Comparison of ENCODE assay signal across 8 mouse cellular contexts in the genomic region with DNA sequence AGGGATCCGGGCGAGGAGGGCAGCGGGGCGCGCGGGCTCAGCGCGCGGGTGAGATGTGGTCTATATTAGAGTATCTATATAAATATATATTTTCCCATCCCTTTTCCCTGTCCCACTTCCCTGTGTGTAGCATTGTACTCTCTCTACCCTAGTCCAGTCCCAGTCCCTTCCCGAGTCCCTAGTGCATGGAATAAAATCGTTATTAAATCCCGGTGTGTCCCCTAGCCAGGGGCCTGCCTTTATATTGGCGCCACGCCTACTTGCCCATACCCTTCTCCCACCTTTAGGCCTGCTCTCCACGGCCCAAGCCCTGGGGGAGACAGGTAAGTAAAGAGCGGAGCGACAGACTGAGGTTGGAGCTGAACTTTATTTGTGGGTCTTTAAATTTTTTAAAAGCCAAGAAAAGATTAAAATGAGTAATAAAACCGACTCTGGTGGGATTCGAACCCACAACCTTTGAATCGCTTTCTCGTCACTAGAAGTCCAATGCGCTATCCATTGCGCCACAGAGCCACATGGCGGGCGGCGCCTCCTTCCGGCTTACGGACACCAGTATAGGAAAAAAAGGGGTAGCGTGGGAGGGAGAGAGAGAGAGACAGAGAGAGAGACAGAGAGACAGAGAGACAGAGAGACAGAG. TPM values are rescaled to one million over a fixed set of nuclear protein-coding genes. Genes with fewer than 3 reads are reported as not detected.
A peak's percentile ranks its signal among the peaks of the same experiment; 100 is the strongest.
DNase-seq lines count a peak whose midpoint lies in the region; ATAC-seq and TF ChIP-seq lines count a peak whose summit lies in the region.

No protein-coding gene starts in this region.

- TF ChIP-seq CTCF in liver, embryonic 14.5 days (IDR thresholded peaks at IDR 0.05; ENCODE audit: low read depth): peak; percentile 51
- no peak for TF ChIP-seq CTCF in testis, adult 2 months (IDR thresholded peaks at IDR 0.05; ENCODE audit: control insufficient read depth, insufficient read depth, insufficient replicate concordance, low read depth, low read length)

- peak overlapping the region; percentile 93 for H3K27ac ChIP-seq in heart, embryonic 16.5 days (ENCODE audit: low read length)
- H3K27ac ChIP-seq in liver, embryonic 14.5 days: no peak overlapping the region
- H3K27ac ChIP-seq in neural tube, embryonic 13.5 days (replicated peaks): peak overlapping the region; percentile 72
- no peak overlapping the region; the same call in 1 of the 2 replicates for H3K27ac ChIP-seq in testis, adult 2 months (ENCODE audit: control insufficient read depth, insufficient read depth, low read depth, low read length)

- H3K4me1 ChIP-seq in heart, embryonic 16.5 days (ENCODE audit: control insufficient read depth, insufficient read depth, low read length): peaks cover 35% of the 10 kb centered on the region
- H3K4me1 ChIP-seq in liver, embryonic 14.5 days (replicated peaks; ENCODE audit: control insufficient read depth in 2 of 2, insufficient read depth in 2 of 2, low read length in 1 of 2): peaks cover 12 to 20% of the 10 kb centered on the region in 2 experiments
- peaks cover 47% of the 10 kb centered on the region for H3K4me1 ChIP-seq in neural tube, embryonic 13.5 days (replicated peaks)
- peaks cover 45% of the 10 kb centered on the region for H3K4me1 ChIP-seq in testis, adult 2 months (ENCODE audit: control insufficient read depth, insufficient read depth, low read length)

- peak overlapping the region; percentile 72 for H3K4me3 ChIP-seq in heart, embryonic 16.5 days (ENCODE audit: low read length)
- H3K4me3 ChIP-seq in liver, embryonic 14.5 days (ENCODE audit: insufficient read depth in 1 of 2, low read depth in 2 of 2, low read length in 2 of 2): peak overlapping the region; percentile 75 to 77
- H3K4me3 ChIP-seq in neural tube, embryonic 13.5 days: peak overlapping the region; percentile 84
- H3K4me3 ChIP-seq in testis, adult 2 months (ENCODE audit: control insufficient read depth, low read depth, low read length): peak overlapping the region; percentile 90

- ATAC-seq in erythroid progenitor cell, adult 5-6 weeks (replicated peaks; ENCODE audit: low FRiP score, poor library complexity, severe bottlenecking): peak; percentile 48; the same call in 1 of the 2 replicates
- ATAC-seq in heart, embryonic 16.5 days (replicated peaks; ENCODE audit: extremely low read depth, insufficient read depth, low FRiP score): peak; percentile 0; the same call in 1 of the 2 replicates
- peak; percentile 27 for ATAC-seq in liver, embryonic 14.5 days (ENCODE audit: insufficient read depth)
- ATAC-seq in neural tube, embryonic 13.5 days (ENCODE audit: low read depth): peak; percentile 4; the same call in 1 of the 2 replicates

- H3K9ac ChIP-seq in heart, embryonic 16.5 days (ENCODE audit: low read length): peak overlapping the region; percentile 81
- H3K9ac ChIP-seq in liver, embryonic 14.5 days (replicated peaks): peak overlapping the region; percentile 53
- H3K9ac ChIP-seq in neural tube, embryonic 13.5 days: peak overlapping the region; percentile 80

- TF ChIP-seq EP300 in liver, embryonic 14.5 days (IDR thresholded peaks at IDR 0.05; ENCODE audit: low read depth): 0 out of 2 replicates have a peak, but pooled peaks have one; percentile 15

- peak; percentile 91 for DNase-seq in CD4-positive helper T cell, adult 2 months (ENCODE audit: low read depth, low spot score)
- peak; percentile 95 for DNase-seq in brain, adult 2 months (ENCODE audit: low read depth, low spot score)
- peak; percentile 90 to 91 for DNase-seq in kidney, postnatal 36 days
- peak; percentile 75 to 84 (median 80) for DNase-seq in liver, embryonic 14.5 days (ENCODE audit: low read depth in 3 of 3, low spot score in 3 of 3)

- H3K4me2 ChIP-seq in heart, embryonic 16.5 days (ENCODE audit: low read depth, low read length): peak overlapping the region; percentile 83
- H3K4me2 ChIP-seq in liver, embryonic 14.5 days (ENCODE audit: low read depth): peak overlapping the region; percentile 96
- H3K4me2 ChIP-seq in neural tube, embryonic 13.5 days: peak overlapping the region; percentile 98

- no peak for TF ChIP-seq POLR2A in testis, adult 2 months (IDR thresholded peaks at IDR 0.05; ENCODE audit: control insufficient read depth, low read depth, low read length)

- no peaks in the 10 kb centered on the region for H3K9me3 ChIP-seq in heart, embryonic 16.5 days (replicated peaks; ENCODE audit: control insufficient read depth, low read length)
- no peaks in the 10 kb centered on the region for H3K9me3 ChIP-seq in liver, embryonic 14.5 days (ENCODE audit: control insufficient read depth, low read length)
- H3K9me3 ChIP-seq in neural tube, embryonic 13.5 days: no peaks in the 10 kb centered on the region

- under 1% methylated on average over 29 of the region's 29 CpGs for WGBS in heart, embryonic 16.5 days
- under 1% methylated on average over 29 of the region's 29 CpGs for WGBS in liver, embryonic 14.5 days (ENCODE audit: insufficient replicate concordance)
- under 1% methylated on average over 29 of the region's 29 CpGs for WGBS in neural tube, embryonic 13.5 days

- H3K27me3 ChIP-seq in heart, embryonic 16.5 days (ENCODE audit: control insufficient read depth, insufficient read depth, low read length): no peaks in the 10 kb centered on the region
- peaks cover 38% of the 10 kb centered on the region for H3K27me3 ChIP-seq in liver, embryonic 14.5 days (ENCODE audit: control insufficient read depth, insufficient read depth, low read length)
- H3K27me3 ChIP-seq in neural tube, embryonic 13.5 days: peaks cover 34% of the 10 kb centered on the region
- H3K27me3 ChIP-seq in testis, adult 2 months (ENCODE audit: control insufficient read depth, insufficient read depth, low read length): no peaks in the 10 kb centered on the region

- no peaks in the 10 kb centered on the region for H3K36me3 ChIP-seq in heart, embryonic 16.5 days (ENCODE audit: control insufficient read depth, insufficient read depth)
- no peaks in the 10 kb centered on the region for H3K36me3 ChIP-seq in liver, embryonic 14.5 days (replicated peaks; ENCODE audit: control insufficient read depth, insufficient read depth, low read depth)
- no peaks in the 10 kb centered on the region for H3K36me3 ChIP-seq in neural tube, embryonic 13.5 days
- no peaks in the 10 kb centered on the region for H3K36me3 ChIP-seq in testis, adult 2 months (ENCODE audit: control insufficient read depth, insufficient read depth, low read length)

RNA-seq across cellular contexts. Expression of a gene that starts 0.8 kb away (rescaled TPM):
- total RNA-seq in erythroid progenitor cell, adult 5-6 weeks (2015; ENCODE audit: low replicate concordance): not detected in 2 replicates
- total RNA-seq in erythroid progenitor cell, adult 5-6 weeks (2017; ENCODE audit: low replicate concordance): not detected in 2 replicates
- polyA plus RNA-seq in heart, embryonic 16.5 days (2015; fragmentation: Nextera tagmentation; extraction: Ambion mirVana): 0.41 and 0.72 TPM in 2 replicates
- 0.05 and 0.08 TPM in 2 replicates for polyA plus RNA-seq in liver, embryonic 14.5 days (2012; rRNA removed)
- polyA plus RNA-seq in liver, embryonic 14.5 days (2014; fragmentation: Nextera tagmentation; extraction: Ambion mirVana): not detected in 2 replicates
- 0.18 and 0.32 TPM in 2 replicates for polyA plus RNA-seq in neural tube, embryonic 13.5 days (2015; fragmentation: Nextera tagmentation; extraction: Ambion mirVana)
- polyA plus RNA-seq in testis, adult 2 months (2012; rRNA removed): 0.24 and 0.28 TPM in 2 replicates

RNA-seq across cellular contexts. Expression of a gene that starts 2.5 kb away (rescaled TPM):
- total RNA-seq in erythroid progenitor cell, adult 5-6 weeks (2015; ENCODE audit: low replicate concordance): not detected in 2 replicates
- total RNA-seq in erythroid progenitor cell, adult 5-6 weeks (2017; ENCODE audit: low replicate concordance): 3.1 TPM in 1 of 2 replicates, not detected in the other
- polyA plus RNA-seq in heart, embryonic 16.5 days (2015; fragmentation: Nextera tagmentation; extraction: Ambion mirVana): 0.08 and 0.26 TPM in 2 replicates
- polyA plus RNA-seq in liver, embryonic 14.5 days (2012; rRNA removed): 0.05 and 0.38 TPM in 2 replicates
- 0.15 TPM in 1 of 2 replicates, not detected in the other for polyA plus RNA-seq in liver, embryonic 14.5 days (2014; fragmentation: Nextera tagmentation; extraction: Ambion mirVana)
- 0.59 and 1.2 TPM in 2 replicates for polyA plus RNA-seq in neural tube, embryonic 13.5 days (2015; fragmentation: Nextera tagmentation; extraction: Ambion mirVana)
- 6.1 and 7.0 TPM in 2 replicates for polyA plus RNA-seq in testis, adult 2 months (2012; rRNA removed)

RNA-seq across cellular contexts. Expression of a gene that starts 3.0 kb away (rescaled TPM):
- total RNA-seq in erythroid progenitor cell, adult 5-6 weeks (2015; ENCODE audit: low replicate concordance): not detected in 2 replicates
- total RNA-seq in erythroid progenitor cell, adult 5-6 weeks (2017; ENCODE audit: low replicate concordance): not detected in 2 replicates
- 0.50 TPM in 2 replicates for polyA plus RNA-seq in heart, embryonic 16.5 days (2015; fragmentation: Nextera tagmentation; extraction: Ambion mirVana)
- polyA plus RNA-seq in liver, embryonic 14.5 days (2012; rRNA removed): 0.08 and 0.12 TPM in 2 replicates
- 0.05 TPM in 1 of 2 replicates, not detected in the other for polyA plus RNA-seq in liver, embryonic 14.5 days (2014; fragmentation: Nextera tagmentation; extraction: Ambion mirVana)
- polyA plus RNA-seq in neural tube, embryonic 13.5 days (2015; fragmentation: Nextera tagmentation; extraction: Ambion mirVana): 0.61 TPM in 1 of 2 replicates, not detected in the other
- polyA plus RNA-seq in testis, adult 2 months (2012; rRNA removed): 0.17 TPM in 2 replicates

RNA-seq across cellular contexts. Expression of a gene that starts 28.2 kb away (rescaled TPM):
- total RNA-seq in erythroid progenitor cell, adult 5-6 weeks (2015; ENCODE audit: low replicate concordance): 3.4 and 3.6 TPM in 2 replicates
- 3.3 and 7.6 TPM in 2 replicates for total RNA-seq in erythroid progenitor cell, adult 5-6 weeks (2017; ENCODE audit: low replicate concordance)
- 19.6 and 21.9 TPM in 2 replicates for polyA plus RNA-seq in heart, embryonic 16.5 days (2015; fragmentation: Nextera tagmentation; extraction: Ambion mirVana)
- polyA plus RNA-seq in liver, embryonic 14.5 days (2012; rRNA removed): 1.8 and 1.9 TPM in 2 replicates
- polyA plus RNA-seq in liver, embryonic 14.5 days (2014; fragmentation: Nextera tagmentation; extraction: Ambion mirVana): 3.0 and 4.2 TPM in 2 replicates
- polyA plus RNA-seq in neural tube, embryonic 13.5 days (2015; fragmentation: Nextera tagmentation; extraction: Ambion mirVana): 8.0 and 8.4 TPM in 2 replicates
- polyA plus RNA-seq in testis, adult 2 months (2012; rRNA removed): 103 and 106 TPM in 2 replicates

RNA-seq across cellular contexts. Expression of a gene that starts 33.6 kb away (rescaled TPM):
- total RNA-seq in erythroid progenitor cell, adult 5-6 weeks (2015; ENCODE audit: low replicate concordance): not detected in 2 replicates
- not detected in 2 replicates for total RNA-seq in erythroid progenitor cell, adult 5-6 weeks (2017; ENCODE audit: low replicate concordance)
- polyA plus RNA-seq in heart, embryonic 16.5 days (2015; fragmentation: Nextera tagmentation; extraction: Ambion mirVana): not detected in 2 replicates
- polyA plus RNA-seq in liver, embryonic 14.5 days (2012; rRNA removed): not detected in 2 replicates
- polyA plus RNA-seq in liver, embryonic 14.5 days (2014; fragmentation: Nextera tagmentation; extraction: Ambion mirVana): not detected in 2 replicates
- polyA plus RNA-seq in neural tube, embryonic 13.5 days (2015; fragmentation: Nextera tagmentation; extraction: Ambion mirVana): 0.22 and 0.23 TPM in 2 replicates
- 0.29 and 0.49 TPM in 2 replicates for polyA plus RNA-seq in testis, adult 2 months (2012; rRNA removed)

Comparison
In these comparisons a context has a peak if more than half of its experiments do, and no peak if none do; other contexts are left out.
1. H3K27ac ChIP-seq: peak in heart, embryonic 16.5 days (single experiment) and neural tube, embryonic 13.5 days (single experiment); none in liver, embryonic 14.5 days (single experiment) and testis, adult 2 months (single experiment).
2. Peak in every context shown above with its lines, with median percentiles within 50 percentile points of each other: DNase-seq, ATAC-seq, H3K4me2 ChIP-seq, H3K4me3 ChIP-seq and H3K9ac ChIP-seq.